Mouse (Mus musculus): ENCODE data around the gene Sptbn4.

Sptbn4 gene

DNA sequence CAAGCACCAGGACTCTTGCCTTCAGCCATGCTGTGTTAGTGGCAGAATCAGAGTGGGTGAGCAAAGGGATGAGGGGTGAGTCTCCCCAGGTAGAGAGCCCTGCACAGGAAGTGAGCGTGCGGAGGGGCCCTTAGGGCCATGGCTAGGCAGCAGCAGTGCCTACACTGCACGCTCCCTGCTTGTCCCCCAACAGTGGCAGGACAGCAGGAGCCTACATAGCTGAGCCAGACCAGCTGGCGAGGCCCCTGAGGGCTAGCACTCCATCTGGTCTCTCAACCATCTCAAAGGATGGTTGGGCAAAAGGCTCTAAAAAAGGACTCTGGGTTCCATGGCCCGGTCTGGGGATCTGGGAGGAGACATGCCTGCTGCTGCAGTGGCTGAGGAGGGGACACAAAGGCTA lies 63.4 kb downstream of the Sptbn4 start:
- DNase-seq (ENCODE audit: low spot score in 2 of 2), result no peak

- no peak for DNase-seq (ENCODE audit: low spot score in 2 of 2)
Measured at GRCm38 (mm10) chr7:27383233-27383632, 64.3 kb downstream of the Sptbn4 start.

- DNase-seq (ENCODE audit: low spot score in 2 of 2), result no peak
Measured at GRCm38 (mm10) chr7:27381560-27381959, 65.9 kb downstream of the Sptbn4 start.

DNA sequence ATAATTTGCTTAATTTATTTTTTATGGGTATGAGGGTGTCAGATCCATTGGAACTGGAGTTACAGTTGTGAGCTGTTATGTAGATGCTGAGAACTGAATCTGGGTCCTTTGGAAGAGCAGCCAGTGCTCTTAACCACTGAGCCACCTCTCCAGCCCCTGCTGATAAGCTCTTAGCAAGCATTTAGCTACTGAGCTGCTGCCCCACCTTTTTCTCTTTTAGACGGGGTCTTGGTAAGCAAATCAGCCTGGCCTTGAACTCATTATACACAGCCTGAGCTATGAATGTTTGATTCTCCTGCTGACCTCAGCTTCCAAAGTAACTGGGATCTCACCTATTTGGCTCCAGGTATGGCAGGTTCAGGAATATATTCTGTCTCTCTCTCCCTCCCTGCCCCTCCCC lies 66.5 kb downstream of the Sptbn4 start:
- DNase-seq (ENCODE audit: low spot score in 2 of 2), result no peak

- DNase-seq (ENCODE audit: low spot score in 2 of 2), result no peak
Measured at GRCm38 (mm10) chr7:27379836-27380235, 67.7 kb downstream of the Sptbn4 start.

GRCm38 (mm10) chr7:27378431-27378830 lies 69.1 kb downstream of the Sptbn4 start:
- no peak for DNase-seq (ENCODE audit: low spot score in 2 of 2)

GRCm38 (mm10) chr7:27375274-27375673 lies 72.2 kb downstream of the Sptbn4 start:
- DNase-seq (ENCODE audit: low spot score in 2 of 2), result no peak

- no peak for DNase-seq (ENCODE audit: low spot score in 2 of 2)
Measured at GRCm38 (mm10) chr7:27371715-27372462, 75.6 kb downstream of the Sptbn4 start.

DNA sequence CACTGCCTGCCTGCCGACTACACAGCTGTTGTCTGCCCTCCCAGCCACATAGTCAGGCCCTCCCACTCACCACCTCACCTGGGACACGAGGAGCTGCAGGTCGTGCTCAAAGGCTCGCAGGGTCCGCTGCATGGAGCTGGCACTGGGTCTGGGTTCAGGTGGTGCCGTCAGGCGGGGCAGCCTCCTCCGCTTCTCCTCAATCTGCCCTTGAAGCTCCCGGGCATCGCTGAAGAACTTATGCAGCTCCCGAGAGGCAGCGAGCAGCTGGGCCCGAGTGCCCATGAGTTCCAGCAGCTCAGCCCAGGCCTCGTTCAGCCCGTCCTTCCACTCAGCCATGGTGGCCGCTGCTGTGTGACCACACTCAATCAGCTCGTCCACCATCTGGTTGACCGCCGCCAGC lies 78.4 kb downstream of the Sptbn4 start:
- DNase-seq (ENCODE audit: low spot score in 2 of 2), result no peak

GRCm38 (mm10) chr7:27367976-27368375 lies 79.5 kb downstream of the Sptbn4 start:
- no peak for DNase-seq (ENCODE audit: low spot score in 2 of 2)

DNA sequence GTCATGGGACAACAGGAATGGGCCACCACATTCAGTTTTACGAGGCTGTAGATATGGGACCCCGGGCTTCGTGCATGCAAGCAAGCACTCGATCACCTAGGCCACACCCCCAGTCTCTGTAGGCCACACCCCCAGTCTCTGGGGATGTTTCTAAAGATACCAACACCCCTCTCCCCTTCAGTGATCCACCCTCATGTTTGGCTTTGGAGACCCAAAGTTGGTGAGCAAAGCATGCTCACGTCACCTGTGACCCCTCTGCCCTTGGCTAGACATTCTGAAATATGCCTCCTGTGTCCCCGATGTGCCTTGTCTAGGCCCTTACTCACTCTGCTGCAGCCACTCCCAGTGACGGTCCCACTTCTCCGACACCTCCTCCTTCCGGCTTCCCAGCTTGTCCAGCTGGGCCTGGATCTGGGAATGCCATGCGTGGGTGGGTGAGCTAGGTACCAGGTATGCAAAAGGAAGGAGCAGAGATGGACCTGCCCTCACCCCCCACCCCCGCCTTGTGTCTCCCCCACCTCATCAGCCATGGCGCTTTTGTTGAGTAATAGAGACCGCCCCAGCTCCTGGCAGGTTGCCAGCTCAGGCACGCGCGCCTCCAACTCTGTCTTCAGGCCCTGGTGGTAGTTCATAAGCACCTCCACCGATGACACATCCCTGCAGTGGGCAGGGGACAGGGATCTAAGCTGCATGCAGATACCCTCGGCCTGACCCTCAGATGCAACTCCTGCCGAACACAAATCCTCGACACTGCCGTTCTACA lies 81.2 kb downstream of the Sptbn4 start:
- DNase-seq (ENCODE audit: low spot score in 2 of 2), result no peak

GRCm38 (mm10) chr7:27364379-27364778 lies 83.1 kb downstream of the Sptbn4 start:
- no peak for DNase-seq (ENCODE audit: low spot score in 2 of 2)

DNA sequence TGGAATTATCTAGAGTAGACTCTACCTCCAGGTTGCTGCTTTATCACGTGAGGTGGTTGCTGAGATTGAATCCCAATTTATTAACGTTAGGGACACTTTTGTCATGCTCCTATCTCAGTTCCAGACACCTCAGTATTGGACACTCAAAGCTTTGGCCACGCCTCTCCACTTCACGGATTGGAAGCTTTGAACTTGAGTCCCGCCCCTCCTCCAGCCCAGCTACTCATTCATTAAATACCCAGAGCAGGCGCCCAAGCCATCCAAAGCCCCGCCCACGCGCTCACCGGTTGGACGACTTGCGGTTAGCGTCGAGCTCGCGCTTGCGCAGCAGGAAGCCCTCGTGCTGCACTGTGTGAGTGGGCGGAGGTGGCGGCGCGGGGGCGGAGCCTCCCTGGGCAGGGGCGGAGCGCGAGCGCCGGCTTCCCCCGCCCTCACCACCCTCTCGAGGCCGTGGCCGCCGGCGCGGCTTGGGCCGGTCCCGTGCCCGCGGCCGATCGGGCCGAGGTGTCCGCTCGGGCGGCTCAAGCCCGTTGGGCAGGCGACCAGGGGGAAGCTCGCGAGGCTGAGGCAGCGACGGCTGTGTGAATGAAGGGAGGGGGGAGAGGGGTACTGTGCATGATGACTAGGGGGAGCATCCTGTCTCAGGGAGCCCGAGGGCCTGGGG lies 86.1 kb downstream of the Sptbn4 start:
- peak; percentile 98 to 99 for DNase-seq (ENCODE audit: low spot score in 2 of 2)

DNA sequence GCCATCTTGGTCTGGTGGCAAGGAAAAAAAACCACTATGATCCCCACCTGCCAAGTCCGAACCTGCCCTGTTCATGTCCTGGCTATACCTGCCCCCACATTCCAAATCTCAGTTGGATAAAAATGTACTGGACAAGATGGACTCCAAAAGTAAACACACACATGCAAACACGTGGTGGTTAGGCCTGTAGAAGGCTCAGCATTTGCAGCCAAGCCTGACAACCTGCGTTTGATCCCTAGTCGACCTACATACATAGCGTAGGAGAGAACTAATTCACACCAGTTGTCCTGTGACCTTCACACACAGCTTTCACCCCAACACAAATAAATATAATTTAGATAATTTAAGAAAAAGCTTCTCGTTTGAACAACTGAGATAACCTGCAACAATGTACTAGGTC lies 86.7 kb downstream of the Sptbn4 start:
- DNase-seq (ENCODE audit: low spot score in 2 of 2), result no peak

DNA sequence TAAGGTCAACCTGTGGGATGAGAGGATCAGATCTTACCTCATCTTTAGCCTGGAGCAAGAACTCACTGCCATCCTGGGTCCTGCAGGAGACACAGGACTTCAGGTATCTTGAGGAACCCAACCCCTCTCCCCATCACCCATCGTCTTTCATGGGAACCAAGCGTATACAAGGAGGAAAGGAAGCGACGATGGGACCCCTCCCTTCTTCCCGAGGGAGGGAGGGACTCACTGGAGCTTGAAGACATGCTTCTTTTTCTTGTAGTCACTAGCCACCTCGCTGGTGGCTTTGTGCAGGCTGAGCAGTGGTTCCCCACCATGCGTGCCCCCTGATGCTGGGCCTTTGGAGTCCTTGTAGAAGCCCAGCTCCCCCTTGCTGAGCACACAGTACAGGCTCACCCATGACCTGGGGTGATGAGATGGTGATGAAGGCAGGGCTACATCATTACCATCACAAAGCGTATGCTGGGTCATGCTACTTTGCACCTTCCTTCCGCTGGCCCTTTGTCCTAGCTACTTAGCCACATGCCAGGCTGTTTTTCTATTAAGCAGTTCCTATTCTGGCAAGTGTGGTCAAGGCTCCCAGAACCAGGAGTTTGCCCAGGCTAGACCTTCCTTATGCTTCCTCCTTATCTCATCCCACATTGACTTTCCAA lies 87.7 kb downstream of the Sptbn4 start:
- no peak for DNase-seq (ENCODE audit: low spot score in 2 of 2)

- DNase-seq (ENCODE audit: low spot score in 2 of 2), result no peak
Measured at GRCm38 (mm10) chr7:27359162-27359561, 88.3 kb downstream of the Sptbn4 start.

GRCm38 (mm10) chr7:27357595-27357978 lies 89.9 kb downstream of the Sptbn4 start:
- no peak for DNase-seq (ENCODE audit: low spot score in 2 of 2)

DNA sequence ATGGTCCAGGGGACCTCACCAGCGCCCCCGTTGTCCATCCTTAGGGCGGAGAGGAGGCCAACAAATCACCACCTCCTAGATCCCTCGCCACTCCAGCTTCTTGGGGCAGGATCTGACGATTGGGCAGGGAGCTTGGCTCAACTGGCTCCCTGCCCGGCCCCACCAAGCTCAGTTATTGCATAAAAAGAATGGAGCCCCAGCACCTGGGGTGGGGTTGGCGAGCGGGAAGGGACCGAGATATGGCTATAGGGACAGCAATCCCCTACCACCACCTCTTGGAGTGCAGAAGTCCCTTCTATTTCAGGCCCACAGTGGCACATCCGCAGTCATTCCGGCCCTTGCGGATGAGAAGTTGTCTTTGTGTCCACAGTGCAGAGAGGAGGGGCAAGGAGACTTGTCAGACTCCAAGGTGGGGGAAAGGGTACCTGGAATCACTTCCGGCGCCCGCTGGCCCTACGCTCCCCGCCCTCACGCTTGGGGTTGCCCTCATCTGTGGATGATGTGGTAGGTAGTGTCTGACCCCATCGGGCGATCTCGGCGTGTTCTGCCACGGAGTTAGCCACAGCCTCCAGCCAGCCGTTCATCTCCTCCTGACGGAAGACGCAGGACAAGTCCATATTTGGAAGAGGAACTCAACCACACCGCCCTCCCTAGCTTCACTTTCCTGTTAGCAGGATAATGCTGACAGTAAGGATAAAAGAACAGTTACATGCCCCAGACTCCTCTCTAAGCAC lies 90.5 kb downstream of the Sptbn4 start, which contains the start of gene Gm20479:
TSS of gene Gm20479 (minus strand) at position 559 of the 734 bp plus-strand sequence.
- DNase-seq (ENCODE audit: low spot score in 2 of 2), result no peak

DNA sequence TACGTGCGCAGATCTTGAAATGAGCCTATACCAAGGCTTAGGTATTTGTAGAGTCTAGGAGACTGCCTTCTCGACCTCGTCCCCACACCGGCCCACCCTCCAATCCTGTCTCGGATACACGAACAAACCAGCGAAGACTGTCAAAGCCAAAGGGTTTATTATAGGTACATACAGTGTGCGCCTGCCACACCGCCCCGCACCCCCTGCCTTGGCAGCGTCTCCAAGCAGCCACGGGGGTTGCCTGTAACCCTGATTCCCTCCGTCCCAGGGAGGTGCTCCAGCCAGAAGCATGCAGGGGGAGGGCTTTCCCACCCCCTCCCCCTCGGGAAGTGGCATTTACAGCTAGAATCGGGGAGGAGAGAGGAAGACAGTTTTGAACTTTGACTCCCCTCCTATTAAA lies 91.2 kb downstream of the Sptbn4 start:
- no peak for DNase-seq (ENCODE audit: low spot score in 2 of 2)

- DNase-seq (ENCODE audit: low spot score in 2 of 2), result peak; percentile 62 to 73
Measured at GRCm38 (mm10) chr7:27355745-27356240, 91.7 kb downstream of the Sptbn4 start, which contains the start of gene Shkbp1. Gene Shkbp1, minus strand, starts transcription at chr7:27356019.

DNA sequence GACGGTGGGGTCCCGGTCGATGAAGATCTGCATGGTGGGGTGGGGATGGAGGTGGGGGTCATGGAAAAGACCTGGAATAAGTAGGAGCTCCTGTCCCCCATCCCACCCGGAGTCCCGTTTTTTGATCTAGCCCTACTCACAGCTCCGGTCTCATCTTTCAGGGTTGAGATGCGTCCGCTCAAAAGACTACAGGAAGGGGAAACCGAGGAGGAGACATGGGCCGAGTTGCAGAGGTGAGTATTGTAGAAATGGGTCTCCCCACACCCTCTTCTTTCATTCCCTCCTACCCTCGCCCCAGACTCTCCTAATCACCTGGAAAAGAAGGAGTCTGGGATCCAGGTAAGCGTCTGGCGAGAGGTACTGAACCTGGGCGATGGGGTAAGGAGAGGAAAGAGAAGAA lies 92.2 kb downstream of the Sptbn4 start:
- no peak for DNase-seq (ENCODE audit: low spot score in 2 of 2)

Measured in frontal cortex, postnatal 25 days (tissue).